Mouse (Mus musculus) spleen, embryonic (tissue): Measurements from ENCODE around the gene Pnpla3.

Experiments
- CTCF ChIA-PET: fragments of 350-600 bp; sonication (Branson Sonifier 250); formaldehyde crosslinking; loops from one replicate; lab custom pipeline; 2022; lab: Charles Lee

Pnpla3 gene

GRCm38 (mm10) chr15:84171166-84171565 lies 3.5 kb downstream of the Pnpla3 start:
- CTCF ChIA-PET = no interaction called here

GRCm38 (mm10) chr15:84178733-84179132 lies 11.1 kb downstream of the Pnpla3 start:
- CTCF ChIA-PET = no interaction called here

GRCm38 (mm10) chr15:84182000-84182399 lies 14.4 kb downstream of the Pnpla3 start:
- CTCF ChIA-PET = no interaction called here

- CTCF ChIA-PET = no interaction called here
Measured at GRCm38 (mm10) chr15:84183967-84184366, 16.3 kb downstream of the Pnpla3 start.

- CTCF ChIA-PET = no interaction called here
Measured at GRCm38 (mm10) chr15:84186196-84186595, 18.6 kb downstream of the Pnpla3 start.

- CTCF ChIA-PET = interaction anchor here (0.6 kb wide), 1 partner anchor 72 kb away, joined by 3 read pairs; no protein-coding TSS in a partner anchor
Measured at GRCm38 (mm10) chr15:84188887-84189530, 21.4 kb downstream of the Pnpla3 start.

GRCm38 (mm10) chr15:84189881-84190280 lies 22.2 kb downstream of the Pnpla3 start:
- CTCF ChIA-PET = no interaction called here

- CTCF ChIA-PET = no interaction called here
Measured at GRCm38 (mm10) chr15:84191724-84192057, 24.1 kb downstream of the Pnpla3 start.

- CTCF ChIA-PET = no interaction called here
Measured at GRCm38 (mm10) chr15:84192058-84192791, 24.6 kb downstream of the Pnpla3 start, which contains the start of gene Samm50. Samm50 (plus strand) TSS chr15:84192241.

- CTCF ChIA-PET = no interaction called here
Measured at GRCm38 (mm10) chr15:84196486-84197165, 29.0 kb downstream of the Pnpla3 start.

GRCm38 (mm10) chr15:84207327-84207726 lies 39.7 kb downstream of the Pnpla3 start:
- CTCF ChIA-PET = no interaction called here

GRCm38 (mm10) chr15:84209517-84210412 lies 42.1 kb downstream of the Pnpla3 start:
- CTCF ChIA-PET = interaction anchor here (1.4 kb wide), 1 partner anchor 51 kb away, joined by 4 read pairs; no protein-coding TSS in a partner anchor

GRCm38 (mm10) chr15:84210461-84210860 lies 42.8 kb downstream of the Pnpla3 start:
- CTCF ChIA-PET = interaction anchor here (1.4 kb wide), 1 partner anchor 50 kb away, joined by 4 read pairs; no protein-coding TSS in a partner anchor

- CTCF ChIA-PET = interaction anchor here (0.6 to 1.4 kb wide), 2 partner anchors 50 to 1717 kb away, joined by 3 to 4 read pairs; no protein-coding TSS in a partner anchor
Measured at GRCm38 (mm10) chr15:84210941-84211340, 43.3 kb downstream of the Pnpla3 start.

GRCm38 (mm10) chr15:84211564-84211963 lies 43.9 kb downstream of the Pnpla3 start:
- CTCF ChIA-PET = interaction anchor here (0.6 to 1.1 kb wide), 5 partner anchors 15 to 1717 kb away, joined by 3 to 6 read pairs (median 4); no protein-coding TSS in a partner anchor

- CTCF ChIA-PET = interaction anchor here (0.6 to 1.1 kb wide), 5 partner anchors 14 to 414 kb away, joined by 3 to 6 read pairs (median 4); no protein-coding TSS in a partner anchor
Measured at GRCm38 (mm10) chr15:84212031-84212755, 44.6 kb downstream of the Pnpla3 start.

- CTCF ChIA-PET = interaction anchor here (0.6 to 0.8 kb wide), 2 partner anchors 22 to 413 kb away, joined by 4 to 6 read pairs; no protein-coding TSS in a partner anchor
Measured at GRCm38 (mm10) chr15:84212756-84213105, 45.1 kb downstream of the Pnpla3 start.

- CTCF ChIA-PET = interaction anchor here (0.6 to 0.8 kb wide), 2 partner anchors 22 to 413 kb away, joined by 4 to 6 read pairs; no protein-coding TSS in a partner anchor
Measured at GRCm38 (mm10) chr15:84213162-84213739, 45.6 kb downstream of the Pnpla3 start.

GRCm38 (mm10) chr15:84214476-84214875 lies 46.8 kb downstream of the Pnpla3 start:
- CTCF ChIA-PET = no interaction called here

GRCm38 (mm10) chr15:84215273-84215672 lies 47.6 kb downstream of the Pnpla3 start:
- CTCF ChIA-PET = no interaction called here
